Mouse (Mus musculus): ENCODE results near the gene Pkd1.

Pkd1 gene

DNA sequence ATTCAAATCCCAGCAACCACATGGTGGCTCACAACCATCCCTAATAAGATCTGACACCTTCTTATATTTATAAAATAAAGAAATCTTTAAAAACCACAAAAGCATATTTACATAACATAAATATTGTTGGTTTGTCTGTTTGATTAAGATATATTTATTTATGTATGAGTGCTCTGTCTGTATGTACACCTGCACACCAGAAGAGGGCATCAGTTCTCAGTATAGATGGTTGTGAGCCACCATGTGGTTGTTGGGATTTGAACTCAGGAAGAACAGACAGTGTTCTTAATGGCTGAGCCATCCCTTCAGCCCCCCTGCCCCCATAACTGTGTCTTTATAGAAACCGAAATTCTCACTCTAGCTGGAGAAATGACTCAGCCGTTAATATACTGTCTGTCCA is 4.4 kb upstream of the Pkd1 start:
- POLR2A ChIA-PET: interaction anchor here in 2 of 4 experiments (0.8 to 3.0 kb wide), 7 partner anchors 16 to 131 kb away, joined by 3 to 19 read pairs (median 5); partner anchors contain the start of gene Traf7 (in 2 of the 2)
- CTCF ChIA-PET: interaction anchor here in 1 of 4 experiments (1.2 kb wide), 1 partner anchor 122 kb away, joined by 3 read pairs; no protein-coding TSS in a partner anchor

DNA sequence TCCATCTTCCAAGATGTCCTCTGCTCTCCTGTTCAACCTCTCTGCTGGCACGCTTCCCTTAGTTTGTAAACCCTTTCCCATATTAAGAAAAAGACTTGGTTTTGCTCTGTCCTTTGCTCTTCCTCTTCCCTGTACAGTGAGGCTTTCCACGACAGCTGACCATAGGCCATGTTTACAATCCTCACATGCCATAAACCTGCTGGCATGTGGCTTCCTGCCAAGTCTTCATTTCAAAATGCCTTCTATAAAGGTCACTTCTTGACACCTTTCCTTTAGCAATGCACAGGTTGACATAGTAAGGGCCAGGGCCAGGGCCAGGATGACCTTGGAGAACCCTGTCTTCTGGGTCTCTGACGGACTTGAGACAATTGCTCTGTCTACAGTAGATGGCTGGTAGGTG is 3.4 kb upstream of the Pkd1 start:
- POLR2A ChIA-PET: interaction anchor here in 2 of 4 experiments (3.0 to 7.4 kb wide), 2 partner anchors 18 kb away, joined by 16 to 282 read pairs; partner anchors contain the start of gene Traf7 (in 2 of the 2)
- CTCF ChIA-PET: interaction anchor here in 1 of 4 experiments (0.7 kb wide), 1 partner anchor 702 kb away, joined by 3 read pairs; no protein-coding TSS in a partner anchor

- POLR2A ChIA-PET: interaction anchor here (0.6 to 7.4 kb wide), 77 partner anchors 8 to 1231 kb away, joined by 3 to 282 read pairs (median 10); partner anchors contain the start of genes Traf7 (in 4 of the 4), Zfp598 (in 3 of the 4), E4f1 (in 2 of the 4) and Eci1 (in 2 of the 4)
- CTCF ChIA-PET: interaction anchor here in 3 of 4 experiments (0.6 to 3.5 kb wide), 17 partner anchors 8 to 128 kb away, joined by 3 to 25 read pairs (median 7); partner anchors contain the start of genes Mlst8 (in 1 of the 3) and Traf7 (in 1 of the 3)
These were observed 1.2 kb upstream of the Pkd1 start for GRCm38 (mm10) chr17:24548435-24548834.

GRCm38 (mm10) chr17:24548921-24549617 is 565 bp upstream of the Pkd1 start:
- CTCF ChIA-PET: interaction anchor here (0.5 to 3.5 kb wide), 34 partner anchors 8 to 197 kb away, joined by 3 to 25 read pairs (median 5); partner anchors contain the start of genes Mlst8 (in 2 of the 4), Abca3 (in 1 of the 4), Nthl1 (in 1 of the 4) and Traf7 (in 1 of the 4)

DNA sequence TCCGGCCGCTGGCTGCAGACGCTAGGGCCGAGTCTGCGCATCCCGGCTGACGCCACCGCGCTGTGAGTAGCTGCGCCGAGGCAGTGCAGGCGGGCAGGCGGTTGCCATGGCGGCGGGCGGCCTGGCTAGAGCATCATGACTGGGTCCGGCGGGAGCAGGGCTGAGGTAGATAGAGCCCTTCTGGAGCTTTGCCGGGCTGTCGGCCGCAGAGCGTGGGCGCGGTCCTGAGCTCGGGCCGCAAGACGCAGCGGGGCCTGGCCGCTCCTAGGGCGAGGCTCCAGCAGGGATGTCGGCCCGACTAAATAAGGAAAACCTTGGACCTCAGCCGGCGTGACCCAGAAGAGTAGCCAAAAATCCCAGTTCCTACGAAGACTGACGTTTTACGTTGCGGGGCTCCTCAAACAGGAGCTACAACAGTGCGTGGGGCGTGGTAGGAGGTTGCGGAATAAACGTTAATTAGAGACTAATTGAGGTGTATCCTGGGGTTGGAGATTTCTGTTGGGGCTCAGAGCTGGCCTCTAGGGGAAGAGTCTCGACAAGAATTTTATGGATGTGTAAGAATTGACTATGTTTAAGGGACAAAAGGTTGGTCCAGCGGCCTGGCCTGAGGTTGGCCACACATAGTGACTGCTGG is 899 bp downstream of the Pkd1 start:
- POLR2A ChIA-PET: interaction anchor here (0.6 to 7.4 kb wide), 129 partner anchors 8 to 1177 kb away, joined by 3 to 282 read pairs (median 6); partner anchors contain the start of genes Eci1 (in 3 of the 4), Nthl1 (in 3 of the 4), Traf7 (in 3 of the 4) and Tsc2 (in 3 of the 4)
- CTCF ChIA-PET: interaction anchor here (0.5 to 3.5 kb wide), 28 partner anchors 10 to 591 kb away, joined by 3 to 25 read pairs (median 5); partner anchors contain the start of genes Mlst8 (in 3 of the 4), Zfp598 (in 2 of the 4), Abca3 (in 1 of the 4) and Nthl1 (in 1 of the 4)

More at GRCm38 (mm10) chr17:24548921-24549617, 565 bp upstream of the Pkd1 start:
- POLR2A ChIA-PET: interaction anchor here (0.6 to 7.4 kb wide), 150 partner anchors 9 to 1960 kb away, joined by 3 to 282 read pairs (median 5); partner anchors contain the start of genes Traf7 (in 4 of the 4), Zfp598 (in 4 of the 4), E4f1 (in 3 of the 4) and Mlst8 (in 3 of the 4)

- ChIA-PET CTCF (interaction anchor here (0.5 to 3.5 kb wide), 9 partner anchors 10 to 592 kb away, joined by 3 to 25 read pairs (median 7); partner anchors contain the start of genes Mlst8 (in 2 of the 4) and Zfp598 (in 1 of the 4)), POLR2A (interaction anchor here (0.7 to 7.4 kb wide), 82 partner anchors 7 to 528 kb away, joined by 3 to 282 read pairs (median 9); partner anchors contain the start of genes Nthl1 (in 3 of the 4), Traf7 (in 3 of the 4), Tsc2 (in 3 of the 4) and Ccnf (in 2 of the 4))
These were observed 1.4 kb downstream of the Pkd1 start for GRCm38 (mm10) chr17:24551050-24551444.

- ChIA-PET CTCF (interaction anchor here in 1 of 4 experiments (1.7 kb wide), 1 partner anchor 18 kb away, joined by 5 read pairs; no protein-coding TSS in a partner anchor), POLR2A (interaction anchor here in 3 of 4 experiments (0.7 to 3.4 kb wide), 16 partner anchors 7 to 338 kb away, joined by 3 to 17 read pairs (median 4); partner anchors contain the start of genes Traf7 (in 3 of the 3), Pkd1 (in 2 of the 3) and Zfp598 (in 1 of the 3))
These were observed 7.5 kb downstream of the Pkd1 start for GRCm38 (mm10) chr17:24557091-24557490.

- CTCF ChIA-PET: interaction anchor here in 1 of 4 experiments (0.9 to 1.7 kb wide), 2 partner anchors 19 to 70 kb away, joined by 5 read pairs; no protein-coding TSS in a partner anchor
These were observed 9.0 kb downstream of the Pkd1 start for GRCm38 (mm10) chr17:24558600-24559099.

DNA sequence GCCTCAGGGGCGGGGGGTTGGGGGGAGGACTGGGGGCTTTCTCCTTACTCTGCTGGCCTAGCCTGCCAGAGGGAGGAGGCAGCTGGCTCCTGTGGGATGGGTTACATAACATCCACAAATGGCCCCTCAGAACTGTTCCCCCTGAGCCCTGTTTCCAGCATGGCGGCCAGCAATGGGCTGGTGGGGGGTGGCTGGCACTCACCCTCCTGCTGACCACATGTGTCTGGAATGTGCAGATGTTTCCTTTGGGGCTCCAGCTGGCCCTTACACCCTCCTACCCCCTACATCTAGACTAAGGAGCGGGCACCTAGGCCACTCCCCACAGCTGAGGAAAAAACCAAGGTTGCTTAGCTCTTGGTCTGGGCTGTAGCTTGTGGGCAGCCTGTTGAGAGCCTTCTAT is 9.5 kb downstream of the Pkd1 start:
- CTCF ChIA-PET: interaction anchor here in 1 of 4 experiments (0.9 kb wide), 1 partner anchor 69 kb away, joined by 5 read pairs; no protein-coding TSS in a partner anchor
- POLR2A ChIA-PET: interaction anchor here in 3 of 4 experiments (1.1 to 3.4 kb wide), 8 partner anchors 9 to 109 kb away, joined by 3 to 17 read pairs (median 4); partner anchors contain the start of genes Pkd1 (in 2 of the 3) and Traf7 (in 2 of the 3)

More at GRCm38 (mm10) chr17:24558600-24559099, 9.0 kb downstream of the Pkd1 start:
- POLR2A ChIA-PET: interaction anchor here in 3 of 4 experiments (0.9 to 3.4 kb wide), 12 partner anchors 8 to 111 kb away, joined by 3 to 17 read pairs (median 4); partner anchors contain the start of genes Pkd1 (in 2 of the 3), Traf7 (in 2 of the 3), Nthl1 (in 1 of the 3) and Tsc2 (in 1 of the 3)

DNA sequence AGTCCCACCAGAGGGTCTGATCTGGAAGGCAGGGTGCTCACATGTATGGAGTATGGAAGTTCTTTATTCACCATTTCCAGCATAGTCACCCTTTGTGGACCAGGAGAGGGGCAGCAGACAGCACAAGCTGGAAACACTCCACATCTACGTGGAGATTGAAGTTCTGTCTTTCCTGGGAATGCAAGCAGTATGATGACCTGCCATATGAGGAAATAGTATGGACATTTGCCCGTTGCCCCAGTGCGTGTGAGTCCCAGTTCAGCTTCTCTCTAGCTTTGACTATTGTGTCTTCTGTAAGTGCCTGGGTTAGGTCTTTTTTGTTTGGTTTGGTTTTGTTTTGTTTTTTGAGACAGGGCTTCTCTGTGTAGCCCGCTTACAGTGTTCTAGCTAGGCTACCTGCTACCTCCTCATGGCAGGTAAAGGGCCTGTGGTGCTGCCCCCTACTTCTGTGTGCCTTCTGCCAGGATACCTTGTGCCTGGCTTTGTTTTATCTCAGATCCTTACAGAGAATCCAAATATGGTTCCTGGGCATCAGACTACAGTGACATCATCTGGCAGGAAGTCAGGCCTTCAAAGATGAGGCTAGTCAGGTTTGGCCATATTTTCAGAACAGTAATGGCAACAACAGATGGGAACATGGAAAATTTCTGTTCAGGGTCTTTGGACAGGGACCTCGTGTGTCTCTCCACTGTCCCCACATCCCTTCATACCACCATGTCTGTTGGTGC is 10.8 kb downstream of the Pkd1 start:
- ChIA-PET POLR2A (interaction anchor here in 2 of 4 experiments (1.0 to 3.4 kb wide), 9 partner anchors 10 to 108 kb away, joined by 3 to 15 read pairs (median 4); partner anchors contain the start of genes Traf7 (in 2 of the 2) and Pkd1 (in 1 of the 2)), CTCF (interaction anchor here in 1 of 4 experiments (0.6 kb wide), 1 partner anchor 55 kb away, joined by 3 read pairs; no protein-coding TSS in a partner anchor)

GRCm38 (mm10) chr17:24561592-24561991 is 12.0 kb downstream of the Pkd1 start:
- ChIA-PET CTCF (interaction anchor here in 1 of 4 experiments (0.8 kb wide), 1 partner anchor 10 kb away, joined by 3 read pairs; no protein-coding TSS in a partner anchor), POLR2A (interaction anchor here in 3 of 4 experiments (0.6 to 4.4 kb wide), 4 partner anchors 11 to 33 kb away, joined by 3 to 22 read pairs (median 4); partner anchors contain the start of gene Traf7 (in 1 of the 3))

DNA sequence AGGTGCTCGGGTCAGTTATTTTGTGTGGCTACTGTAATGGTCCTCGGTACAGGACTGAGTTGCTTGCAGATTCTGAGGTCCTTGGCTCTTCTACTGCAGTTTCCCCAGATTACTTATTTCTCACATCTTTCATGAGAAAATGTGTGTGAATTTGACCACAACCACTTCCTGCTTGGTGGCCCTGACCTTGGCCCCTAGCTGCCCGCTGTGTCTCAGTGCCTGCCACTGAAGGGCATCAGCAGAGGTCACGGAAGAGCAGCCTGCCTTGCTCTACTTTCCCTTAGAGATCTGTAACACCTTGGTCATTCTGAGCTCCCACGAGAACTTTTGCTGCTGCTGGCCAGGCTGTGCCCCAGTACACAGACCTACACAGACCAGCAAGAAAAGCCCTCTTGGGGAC is 14.0 kb downstream of the Pkd1 start:
- CTCF ChIA-PET: interaction anchor here in 2 of 4 experiments (0.6 to 1.1 kb wide), 2 partner anchors 163 to 212 kb away, joined by 3 read pairs; no protein-coding TSS in a partner anchor
- POLR2A ChIA-PET: interaction anchor here in 3 of 4 experiments (0.8 to 4.4 kb wide), 10 partner anchors 8 to 41 kb away, joined by 3 to 22 read pairs (median 4); partner anchors contain the start of genes Pkd1 (in 2 of the 3) and Traf7 (in 2 of the 3)

DNA sequence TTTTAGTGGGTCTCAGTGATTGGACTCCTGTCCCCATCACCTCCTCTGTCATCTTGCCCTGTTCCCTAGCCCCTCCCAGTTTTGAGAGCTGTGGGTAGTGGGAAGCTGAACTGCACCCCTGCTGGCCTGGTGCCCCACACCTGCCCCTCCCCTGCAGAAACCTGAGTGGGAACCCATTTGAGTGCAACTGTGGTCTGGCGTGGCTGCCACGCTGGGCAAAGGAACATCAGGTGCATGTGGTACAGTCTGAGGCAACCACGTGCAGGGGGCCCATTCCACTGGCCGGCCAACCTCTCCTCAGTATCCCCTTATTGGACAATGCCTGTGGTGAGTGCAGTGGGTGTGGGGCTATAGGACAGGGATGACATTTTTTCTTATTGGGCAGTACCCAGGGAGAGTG is 14.8 kb downstream of the Pkd1 start:
- CTCF ChIA-PET: no interaction called here
- POLR2A ChIA-PET: interaction anchor here in 3 of 4 experiments (0.5 to 4.4 kb wide), 9 partner anchors 8 to 41 kb away, joined by 3 to 22 read pairs (median 6); partner anchors contain the start of genes Pkd1 (in 3 of the 3) and Traf7 (in 2 of the 3)

- CTCF ChIA-PET: no interaction called here
These were observed 15.5 kb downstream of the Pkd1 start for GRCm38 (mm10) chr17:24565092-24565491.

DNA sequence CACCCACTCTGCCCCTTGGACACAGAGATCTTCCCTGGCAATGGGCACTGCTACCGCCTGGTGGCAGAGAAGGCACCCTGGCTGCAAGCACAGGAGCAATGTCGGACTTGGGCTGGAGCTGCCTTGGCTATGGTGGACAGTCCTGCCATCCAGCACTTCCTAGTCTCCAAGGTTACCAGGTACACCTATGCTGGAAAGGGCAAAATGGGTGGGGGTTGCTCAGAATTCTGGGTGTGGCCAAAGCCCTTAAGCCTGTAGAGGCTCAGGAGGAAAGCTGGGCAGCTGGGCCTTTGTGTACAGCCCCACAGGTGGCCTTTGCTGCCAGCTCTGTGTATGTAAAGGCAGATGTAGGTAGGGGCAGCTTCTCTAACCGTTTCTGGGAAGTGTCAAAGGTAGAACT is 16.2 kb downstream of the Pkd1 start:
- CTCF ChIA-PET: interaction anchor here in 1 of 4 experiments (0.9 kb wide), 1 partner anchor 71 kb away, joined by 3 read pairs; no protein-coding TSS in a partner anchor
- POLR2A ChIA-PET: interaction anchor here in 2 of 4 experiments (0.6 to 4.4 kb wide), 10 partner anchors 9 to 81 kb away, joined by 3 to 22 read pairs (median 4); partner anchors contain the start of genes Pkd1 (in 2 of the 2) and Traf7 (in 2 of the 2)

More at GRCm38 (mm10) chr17:24565092-24565491, 15.5 kb downstream of the Pkd1 start:
- POLR2A ChIA-PET: interaction anchor here in 3 of 4 experiments (0.6 to 4.4 kb wide), 12 partner anchors 8 to 82 kb away, joined by 3 to 22 read pairs (median 4); partner anchors contain the start of genes Pkd1 (in 3 of the 3) and Traf7 (in 2 of the 3)
